Mouse (Mus musculus) layer of hippocampus, postnatal 14 days (tissue): ENCODE results near the gene Paqr5. TPM values are rescaled to one million over a fixed set of nuclear protein-coding genes. Genes with fewer than 3 reads are reported as not detected.

Source experiments
- DNase-seq, 2 experiments: peaks; one replicate each; pipeline ENCODE4 v3.0.0; 2021 to 2022; ENCODE audit warnings: low spot score in 2 of 2, mixed read lengths in 1 of 2
- total RNA-seq, 2 experiments: library from RNA; stranded (reverse); gene quantifications; 2 replicates each; pipeline ENCODE4 v1.2.3; 2021

The Paqr5 gene
- total RNA-seq, 2 experiments from 2014 or later, result 2.0 to 3.8 TPM

- DNase-seq, result no peak
These were observed 65.5 kb downstream of the Paqr5 start for GRCm38 (mm10) chr9:61961181-61961580.

- no peak for DNase-seq
These were observed 65.9 kb downstream of the Paqr5 start for GRCm38 (mm10) chr9:61960753-61961152.

- no peak for DNase-seq
These were observed 66.6 kb downstream of the Paqr5 start for GRCm38 (mm10) chr9:61959921-61960569.

- DNase-seq, result no peak
These were observed 71.9 kb downstream of the Paqr5 start for GRCm38 (mm10) chr9:61954707-61955106.

- DNase-seq, result no peak
These were observed 74.4 kb downstream of the Paqr5 start for GRCm38 (mm10) chr9:61952241-61952640.

- DNase-seq, result peak; percentile 71 to 81
These were observed 79.0 kb downstream of the Paqr5 start for GRCm38 (mm10) chr9:61947402-61948346.

GRCm38 (mm10) chr9:61946623-61947401 lies 79.8 kb downstream of the Paqr5 start, which contains the start of gene Kif23:
TSS of gene Kif23 (minus strand) at chr9:61946774.
- DNase-seq, result peak; percentile 91 to 94

- no peak for DNase-seq
These were observed 80.6 kb downstream of the Paqr5 start for GRCm38 (mm10) chr9:61945973-61946611.

- no peak for DNase-seq
These were observed 85.6 kb downstream of the Paqr5 start for GRCm38 (mm10) chr9:61941054-61941453.

GRCm38 (mm10) chr9:61933333-61933732 lies 93.3 kb downstream of the Paqr5 start:
- no peak for DNase-seq

- no peak for DNase-seq
These were observed 94.6 kb downstream of the Paqr5 start for GRCm38 (mm10) chr9:61932009-61932408.

- no peak for DNase-seq
These were observed 101.5 kb downstream of the Paqr5 start for GRCm38 (mm10) chr9:61925086-61925660.

GRCm38 (mm10) chr9:61920331-61920730 lies 106.3 kb downstream of the Paqr5 start:
- no peak for DNase-seq

- no peak for DNase-seq
These were observed 107.2 kb downstream of the Paqr5 start for GRCm38 (mm10) chr9:61919464-61919863.

- DNase-seq, result no peak
These were observed 109.2 kb downstream of the Paqr5 start for GRCm38 (mm10) chr9:61917436-61917835.

GRCm38 (mm10) chr9:61916986-61917385 lies 109.7 kb downstream of the Paqr5 start:
- no peak for DNase-seq

- no peak for DNase-seq
These were observed 111.2 kb downstream of the Paqr5 start for GRCm38 (mm10) chr9:61915393-61916005.

GRCm38 (mm10) chr9:61914917-61915300 lies 111.7 kb downstream of the Paqr5 start:
- no peak for DNase-seq

- peak; percentile 94 to 98 for DNase-seq
These were observed 112.3 kb downstream of the Paqr5 start, which contains the start of gene Rplp1 for GRCm38 (mm10) chr9:61914203-61914916. TSS of gene Rplp1 (minus strand) at chr9:61914542.
